Mouse (Mus musculus): ENCODE measurements around the gene Clec2i. TPM values are rescaled to one million over a fixed set of nuclear protein-coding genes. Genes with fewer than 3 reads are reported as not detected.

Gene Clec2i
- 10.7 TPM for polyA plus RNA-seq (2014; fragmentation: Illumina TruSeq; extraction: RNeasy Lipid Tissue Mini Kit (QIAGEN cat#74804); ENCODE audit: low read depth, low replicate concordance)

DNA sequence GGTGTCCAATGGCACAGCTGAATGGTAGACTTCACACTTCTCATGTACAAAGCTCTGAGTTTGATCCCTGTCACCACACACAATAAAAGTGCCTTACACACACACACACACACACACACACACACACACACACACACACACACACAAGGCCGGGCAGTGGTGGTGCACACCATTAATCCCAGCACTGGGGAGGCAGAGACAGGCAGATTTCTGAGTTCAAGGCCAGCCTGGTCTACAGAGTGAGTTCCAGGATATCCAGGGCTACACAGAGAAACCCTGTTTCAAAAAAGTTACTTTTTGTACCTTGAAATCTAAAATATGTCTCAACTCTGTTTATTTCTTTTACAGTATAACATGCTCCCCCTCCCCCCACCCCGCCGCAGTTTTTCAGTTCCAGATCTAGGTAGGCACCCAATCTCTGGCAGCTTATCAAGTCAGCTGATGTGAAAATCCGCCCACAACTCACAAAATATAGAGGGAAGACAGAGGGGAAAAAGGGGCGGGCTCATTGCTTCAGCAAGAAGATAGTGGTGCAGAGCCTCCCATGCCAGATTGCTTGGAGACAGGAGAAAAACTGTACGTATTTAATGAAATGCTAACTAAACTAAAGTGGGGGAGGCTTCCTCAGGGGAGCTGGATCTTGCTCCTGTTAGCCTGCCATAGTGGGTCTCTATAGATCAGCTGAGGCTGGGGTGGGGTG lies at the start of gene Clec2i:
Gene Clec2i (plus strand): TSS at position 498 of the 700 bp plus-strand sequence.

DNA sequence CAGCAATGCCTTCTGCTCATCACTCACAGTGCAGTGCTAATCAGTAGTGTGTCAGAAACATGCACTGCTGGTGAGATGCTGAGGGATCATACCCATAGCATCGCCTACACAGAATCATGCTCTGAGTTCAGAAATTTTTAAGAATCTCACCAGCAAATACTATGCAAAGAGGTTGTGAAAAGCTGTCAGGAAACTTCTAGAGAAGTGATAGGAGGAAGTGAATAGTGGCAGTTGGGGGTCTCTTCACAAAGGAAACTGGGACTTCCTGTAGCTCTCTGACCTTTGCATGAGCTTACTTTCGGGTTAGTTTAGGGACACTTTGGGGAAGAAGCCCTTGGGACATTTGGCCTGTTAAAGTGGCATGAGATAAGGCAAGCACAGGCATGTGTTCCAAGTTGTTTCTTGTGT lies 3.6 kb downstream of the Clec2i start, which contains the start of gene BC035044:
Gene BC035044 (minus strand): TSS at position 179 of the 408 bp plus-strand sequence.

DNA sequence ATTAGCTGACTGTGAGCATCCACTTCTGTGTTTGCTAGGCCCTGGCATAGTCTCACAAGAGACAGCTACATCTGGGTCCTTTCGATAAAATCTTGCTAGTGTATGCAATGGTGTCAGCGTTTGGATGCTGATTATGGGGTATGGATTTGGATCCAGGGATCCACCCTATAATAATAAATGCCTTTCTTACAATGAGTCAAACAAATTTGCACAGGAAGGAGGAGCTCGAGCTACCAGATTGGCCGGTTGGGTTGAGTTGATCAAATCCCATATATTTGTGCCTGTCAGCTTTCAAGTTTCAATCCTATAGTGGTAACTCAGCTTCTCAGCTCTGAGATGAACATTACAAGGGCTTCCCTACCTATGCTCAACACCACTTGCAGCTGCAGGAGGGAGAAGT lies 46.7 kb downstream of the Clec2i start, which contains the start of gene Clec2g:
Gene Clec2g (plus strand): TSS at position 301 of the 400 bp plus-strand sequence.

Other genes starting within 250 kb of the Clec2i start
- 666 TPM for gene Clec2h, start 225.2 kb upstream of the Clec2i start, polyA plus RNA-seq (2014; fragmentation: Illumina TruSeq; extraction: RNeasy Lipid Tissue Mini Kit (QIAGEN cat#74804); ENCODE audit: low read depth, low replicate concordance)
- not detected for gene Klrb1, start 164.5 kb upstream of the Clec2i start, polyA plus RNA-seq (2014; fragmentation: Illumina TruSeq; extraction: RNeasy Lipid Tissue Mini Kit (QIAGEN cat#74804); ENCODE audit: low read depth, low replicate concordance)
- 0.73 TPM for gene Klrb1c, start 98.4 kb upstream of the Clec2i start, polyA plus RNA-seq (2014; fragmentation: Illumina TruSeq; extraction: RNeasy Lipid Tissue Mini Kit (QIAGEN cat#74804); ENCODE audit: low read depth, low replicate concordance)
- 3.1 TPM for gene Gm44511, start 61.3 kb upstream of the Clec2i start, polyA plus RNA-seq (2014; fragmentation: Illumina TruSeq; extraction: RNeasy Lipid Tissue Mini Kit (QIAGEN cat#74804); ENCODE audit: low read depth, low replicate concordance)
- 3.4 TPM for gene Klrb1b, start 61.3 kb upstream of the Clec2i start, polyA plus RNA-seq (2014; fragmentation: Illumina TruSeq; extraction: RNeasy Lipid Tissue Mini Kit (QIAGEN cat#74804); ENCODE audit: low read depth, low replicate concordance)
- 2.3 TPM for gene BC035044, start 3.5 kb downstream of the Clec2i start, polyA plus RNA-seq (2014; fragmentation: Illumina TruSeq; extraction: RNeasy Lipid Tissue Mini Kit (QIAGEN cat#74804); ENCODE audit: low read depth, low replicate concordance)
- gene Clec2g, start 46.8 kb downstream of the Clec2i start, polyA plus RNA-seq (2014; fragmentation: Illumina TruSeq; extraction: RNeasy Lipid Tissue Mini Kit (QIAGEN cat#74804); ENCODE audit: low read depth, low replicate concordance), result 0.28 TPM
- 0.85 TPM for gene Klrb1f, start 158.3 kb downstream of the Clec2i start, polyA plus RNA-seq (2014; fragmentation: Illumina TruSeq; extraction: RNeasy Lipid Tissue Mini Kit (QIAGEN cat#74804); ENCODE audit: low read depth, low replicate concordance)
- gene Clec2e, start 213.3 kb downstream of the Clec2i start, polyA plus RNA-seq (2014; fragmentation: Illumina TruSeq; extraction: RNeasy Lipid Tissue Mini Kit (QIAGEN cat#74804); ENCODE audit: low read depth, low replicate concordance), result 83.0 TPM